Mouse (Mus musculus): ENCODE data around the gene Hist1h4n.

Gene Hist1h4n

DNA sequence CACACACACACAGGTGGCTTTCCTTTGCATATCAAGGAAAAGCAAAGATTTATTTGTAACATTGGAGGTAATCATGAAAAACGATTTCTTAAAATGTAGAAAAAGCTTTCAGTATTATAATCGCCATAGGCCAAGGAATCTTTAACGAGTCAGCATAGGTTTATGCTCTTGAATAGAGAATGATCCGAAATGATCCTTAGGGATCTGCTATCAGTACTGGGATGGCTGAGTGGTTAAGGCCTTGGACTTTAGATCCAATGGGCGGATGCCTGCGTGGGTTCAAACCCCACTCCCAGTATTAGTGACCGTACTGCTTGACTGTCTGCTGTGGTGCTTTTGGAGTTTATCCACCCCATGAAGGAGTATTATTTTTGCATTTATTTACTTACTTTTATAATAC lies 36.4 kb downstream of the Hist1h4n start:
- DNase-seq (ENCODE audit: low spot score in 2 of 2): no peak

DNA sequence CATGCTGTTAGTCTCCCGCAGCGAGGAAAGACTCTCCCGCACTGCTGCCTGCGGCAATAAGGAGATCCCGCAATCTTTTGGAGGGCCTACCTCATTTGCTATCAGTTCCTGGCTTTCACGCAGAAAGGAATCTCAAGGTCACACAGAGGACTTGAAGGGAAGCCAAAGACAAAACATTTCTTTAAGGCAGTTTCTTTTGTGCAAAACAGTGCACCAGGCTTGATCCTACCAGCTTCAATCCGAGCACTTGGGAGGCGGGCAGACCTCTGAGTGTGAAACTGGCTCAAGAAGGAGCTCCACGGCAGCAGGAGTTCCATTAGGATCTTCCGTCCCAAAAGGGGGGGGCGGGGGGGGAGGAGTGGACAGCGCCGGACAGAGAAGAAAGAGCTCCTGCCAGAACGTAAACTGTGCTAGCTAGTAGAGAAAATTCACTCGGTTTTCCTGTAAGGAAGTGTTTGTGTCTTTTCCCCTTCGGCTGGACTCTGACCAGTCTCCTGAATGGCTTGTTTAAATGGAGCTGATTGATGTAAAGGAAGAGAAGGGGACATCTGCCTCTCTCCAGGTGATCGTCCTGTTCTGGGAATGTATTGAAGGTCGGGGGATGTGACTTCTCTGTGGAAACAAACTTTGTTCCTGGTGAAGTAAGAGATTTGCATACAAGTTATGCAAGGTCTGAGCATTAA lies 41.3 kb downstream of the Hist1h4n start:
- DNase-seq (ENCODE audit: low spot score in 2 of 2): no peak

DNA sequence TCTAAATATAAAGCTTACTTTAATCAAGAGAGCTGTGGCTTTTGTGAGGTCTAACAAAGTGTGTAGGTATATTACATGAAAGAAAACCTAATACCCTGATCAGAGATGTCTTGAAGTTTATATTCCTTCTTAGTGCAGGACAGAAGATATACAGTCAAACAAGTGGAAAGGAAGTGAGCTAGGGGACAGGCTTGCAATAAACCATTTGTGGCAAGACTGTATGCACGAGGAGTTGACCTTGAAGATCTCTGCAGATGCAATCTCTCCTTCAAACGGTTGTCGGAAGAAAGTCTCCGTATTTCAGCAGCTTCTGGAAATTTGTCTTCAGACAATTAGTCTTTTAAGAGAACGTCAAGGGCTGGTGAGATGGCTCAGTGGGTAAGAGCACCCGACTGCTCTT lies 42.1 kb downstream of the Hist1h4n start:
- DNase-seq (ENCODE audit: low spot score in 2 of 2): no peak

DNA sequence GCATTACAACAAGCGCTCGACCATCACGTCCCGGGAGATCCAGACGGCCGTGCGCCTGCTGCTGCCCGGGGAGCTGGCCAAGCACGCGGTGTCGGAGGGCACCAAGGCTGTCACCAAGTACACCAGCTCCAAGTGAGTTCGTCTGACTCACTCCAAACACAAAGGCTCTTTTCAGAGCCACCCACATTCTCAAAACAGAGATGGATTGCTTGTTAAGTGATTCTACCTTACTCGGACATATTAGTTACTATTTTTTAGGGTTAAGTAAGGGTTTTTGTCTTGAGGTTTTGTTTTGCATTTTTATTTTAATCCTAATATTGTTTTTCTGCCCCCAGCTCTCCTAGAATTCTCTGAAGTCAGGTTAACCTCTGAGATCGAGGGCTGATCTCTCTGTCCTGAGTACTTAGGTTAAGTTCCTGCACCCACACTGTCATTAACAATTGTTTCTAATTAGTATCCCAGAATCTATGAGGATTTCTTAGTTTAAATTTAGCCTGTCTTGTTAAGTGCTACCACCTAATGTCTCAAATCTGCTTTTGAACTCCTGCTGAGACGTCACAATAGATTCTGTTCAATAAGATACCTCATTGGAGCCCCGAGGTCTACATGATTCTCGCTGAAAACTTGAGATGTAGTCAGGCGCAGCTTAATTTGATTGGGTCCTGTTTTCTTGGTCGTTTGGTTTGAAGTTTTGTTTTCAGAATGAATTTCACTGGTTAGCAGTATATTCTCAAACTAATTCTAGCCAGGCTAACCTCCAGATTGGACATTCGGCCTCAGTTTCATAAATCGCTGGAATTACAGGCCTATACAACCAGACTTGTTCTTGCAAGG lies 44.0 kb downstream of the Hist1h4n start:
- DNase-seq (ENCODE audit: low spot score in 2 of 2): no peak

DNA sequence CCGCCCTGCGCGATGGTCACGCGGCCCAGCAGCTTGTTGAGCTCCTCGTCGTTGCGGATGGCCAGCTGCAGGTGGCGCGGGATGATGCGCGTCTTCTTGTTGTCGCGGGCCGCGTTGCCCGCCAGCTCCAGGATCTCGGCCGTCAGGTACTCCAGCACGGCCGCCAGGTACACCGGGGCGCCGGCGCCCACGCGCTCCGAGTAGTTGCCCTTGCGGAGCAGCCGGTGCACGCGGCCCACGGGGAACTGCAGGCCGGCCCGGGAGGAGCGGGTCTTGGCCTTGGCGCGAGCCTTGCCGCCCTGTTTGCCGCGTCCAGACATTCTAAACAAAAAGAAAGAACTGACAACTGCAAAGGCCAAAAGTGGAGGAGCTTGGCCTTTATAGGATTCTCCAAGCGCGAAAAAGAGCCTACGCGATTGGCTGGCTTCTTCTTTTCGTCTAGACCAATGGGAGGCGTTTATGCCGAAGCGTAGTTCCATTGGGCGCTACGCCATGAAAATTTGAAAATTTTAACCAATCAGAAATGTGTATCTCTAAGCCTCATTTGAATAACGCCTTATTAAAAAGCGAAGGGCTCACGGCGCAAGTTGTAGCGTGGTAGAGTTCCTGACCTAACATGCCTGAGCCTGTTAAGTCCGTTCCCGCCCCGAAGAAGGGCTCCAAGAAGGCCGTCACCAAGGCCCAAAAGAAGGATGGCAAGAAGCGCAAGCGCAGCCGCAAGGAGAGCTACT lies 44.9 kb downstream of the Hist1h4n start, which contains the start of the genes Hist1h2an and Hist1h2bp:
Hist1h2an (minus strand) TSS at position 320 of the 731 bp plus-strand sequence.
Hist1h2bp (plus strand) TSS at position 563 of the 731 bp plus-strand sequence.
- DNase-seq (ENCODE audit: low spot score in 2 of 2): peak; percentile 70 to 77

DNA sequence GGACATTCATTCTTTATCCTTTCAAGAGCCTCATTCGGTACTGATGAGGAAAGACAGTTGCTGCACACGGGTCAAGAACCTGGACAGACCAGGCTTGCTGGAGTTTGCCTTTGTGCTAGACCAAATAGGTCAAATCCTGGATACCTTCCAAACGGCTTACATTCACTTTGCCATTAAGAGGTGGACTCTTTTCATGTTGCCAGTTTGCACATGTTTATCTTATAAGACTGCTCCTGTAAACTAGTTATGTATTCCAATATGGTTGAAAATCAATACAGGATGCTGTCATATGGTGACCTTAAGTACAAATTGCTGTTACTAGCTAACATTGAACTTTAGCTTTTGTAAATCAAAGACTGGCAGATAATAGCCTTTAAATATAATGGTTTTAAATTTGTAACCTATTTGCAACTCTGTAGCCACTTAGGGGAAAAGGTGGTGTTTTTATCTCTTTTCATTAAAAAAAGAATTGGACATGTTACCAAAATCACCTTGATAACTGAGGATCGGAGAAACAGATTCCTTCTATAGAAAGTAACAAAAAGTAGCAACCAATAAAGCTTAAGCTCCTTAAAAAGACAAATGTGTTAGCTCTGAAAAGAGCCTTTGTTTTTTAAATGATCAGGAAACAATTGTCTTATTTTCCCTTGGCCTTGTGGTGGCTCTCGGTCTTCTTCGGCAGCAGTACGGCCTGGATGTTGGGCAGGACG lies 45.7 kb downstream of the Hist1h4n start:
- no peak for DNase-seq (ENCODE audit: low spot score in 2 of 2)

DNA sequence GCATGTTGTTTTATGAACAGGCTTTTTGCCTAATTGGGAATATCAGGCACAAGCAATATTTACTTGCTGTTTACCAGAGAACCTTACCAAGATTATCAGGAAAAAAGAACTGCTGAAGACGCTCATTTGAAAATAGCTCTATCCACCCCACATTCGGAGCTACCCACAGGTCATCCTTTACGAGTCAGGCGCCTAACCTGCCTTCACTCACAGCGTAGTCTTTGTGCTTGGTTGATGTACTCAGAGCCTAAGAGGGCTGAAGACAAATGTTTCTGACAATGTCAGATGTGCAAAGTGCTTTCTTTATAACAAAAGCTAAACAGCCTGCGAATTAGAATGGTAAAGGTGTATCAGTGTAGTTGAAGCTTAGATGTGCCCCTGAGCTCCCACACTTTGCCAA lies 47.7 kb downstream of the Hist1h4n start:
- no peak for DNase-seq (ENCODE audit: low spot score in 2 of 2)

DNA sequence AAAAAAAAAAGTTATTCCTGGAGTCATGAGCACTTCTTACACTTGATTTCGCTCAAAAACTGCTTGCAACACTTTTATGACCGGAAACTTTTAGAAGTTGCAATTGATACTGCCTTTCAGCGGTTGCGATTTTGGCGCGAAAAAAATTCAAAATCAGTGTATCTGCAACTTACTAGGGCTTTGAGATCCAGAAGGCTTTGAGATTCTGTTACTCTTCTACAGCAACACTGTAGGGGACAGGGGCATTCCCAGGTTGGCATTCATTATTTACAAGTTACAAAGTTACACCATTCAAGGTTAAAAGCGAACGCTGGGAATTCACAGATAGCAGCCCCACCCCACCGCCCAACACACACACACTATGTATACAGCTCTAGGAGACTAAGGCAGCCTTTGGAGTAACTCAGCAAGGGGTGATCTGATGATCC lies 48.2 kb downstream of the Hist1h4n start:
- DNase-seq (ENCODE audit: low spot score in 2 of 2): peak; percentile 25 to 26

DNA sequence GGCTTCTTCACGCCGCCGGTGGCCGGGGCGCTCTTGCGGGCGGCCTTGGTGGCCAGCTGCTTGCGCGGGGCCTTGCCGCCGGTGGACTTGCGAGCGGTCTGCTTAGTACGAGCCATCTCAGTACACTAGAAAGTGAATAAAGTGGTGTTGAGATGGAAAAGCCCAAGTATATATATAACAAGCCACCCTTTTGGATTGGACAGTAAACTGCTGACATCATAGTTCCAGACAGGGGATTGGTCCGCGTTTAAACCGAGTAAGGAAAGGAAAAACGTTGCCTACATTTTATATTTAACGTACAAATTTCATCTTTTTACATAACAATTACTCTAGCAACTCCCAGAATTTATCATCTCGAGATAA lies 48.8 kb downstream of the Hist1h4n start, which contains the start of gene Hist1h3i:
Hist1h3i (minus strand) TSS at position 116 of the 363 bp plus-strand sequence.
- peak; percentile 39 to 59 for DNase-seq (ENCODE audit: low spot score in 2 of 2)

DNA sequence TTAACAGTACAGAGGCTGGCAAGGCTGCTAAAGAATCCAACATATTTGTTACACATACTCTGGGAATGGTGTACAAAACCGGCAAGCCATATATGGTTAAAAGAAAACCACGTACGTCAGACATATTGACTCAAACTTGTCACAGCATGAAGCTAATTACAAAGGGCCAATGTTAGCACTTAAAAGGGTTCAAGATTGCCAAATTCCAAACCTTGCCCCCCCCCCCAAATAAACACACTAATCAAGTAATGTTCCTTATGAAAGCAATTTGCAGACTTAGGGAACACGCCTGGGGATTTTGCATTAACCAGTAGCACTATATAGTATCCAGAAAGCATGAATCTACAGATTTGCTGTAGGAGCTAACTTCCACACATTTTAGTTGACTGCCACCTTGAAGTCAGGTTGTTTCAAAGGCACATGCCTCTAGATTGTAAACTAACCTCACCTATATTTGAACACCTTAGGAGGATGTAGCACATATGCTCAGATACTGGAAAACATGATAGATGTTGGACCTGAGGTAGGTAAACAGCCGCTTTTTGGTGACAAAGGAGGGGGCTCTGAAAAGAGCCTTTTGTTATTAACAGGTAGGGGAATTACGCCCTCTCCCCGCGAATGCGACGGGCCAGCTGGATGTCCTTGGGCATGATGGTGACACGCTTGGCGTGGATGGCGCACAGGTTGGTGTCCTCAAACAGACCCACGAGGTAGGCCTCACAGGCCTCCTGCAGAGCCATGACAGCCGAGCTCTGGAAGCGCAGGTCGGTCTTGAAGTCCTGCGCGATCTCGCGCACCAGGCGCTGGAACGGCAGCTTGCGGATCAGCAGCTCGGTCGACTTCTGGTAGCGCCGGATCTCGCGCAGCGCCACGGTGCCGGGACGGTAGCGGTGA lies 49.4 kb downstream of the Hist1h4n start:
- peak; percentile 25 to 35 for DNase-seq (ENCODE audit: low spot score in 2 of 2)
